Mouse (Mus musculus): Measurements from ENCODE around the gene Agr2.

Gene Agr2

GRCm38 (mm10) chr12:36027171-36027570 lies 34.5 kb downstream of the Agr2 start:
- DNase-seq = no peak

- peak; percentile 42 for DNase-seq
Observed at GRCm38 (mm10) chr12:36028968-36029645, 36.4 kb downstream of the Agr2 start.

GRCm38 (mm10) chr12:36029687-36030086 lies 37.0 kb downstream of the Agr2 start:
- no peak for DNase-seq

- DNase-seq = no peak
Observed at GRCm38 (mm10) chr12:36030660-36031363, 38.1 kb downstream of the Agr2 start.

GRCm38 (mm10) chr12:36032419-36032818 lies 39.7 kb downstream of the Agr2 start:
- DNase-seq = no peak

GRCm38 (mm10) chr12:36035501-36035900 lies 42.8 kb downstream of the Agr2 start:
- no peak for DNase-seq

GRCm38 (mm10) chr12:36036121-36036520 lies 43.4 kb downstream of the Agr2 start:
- no peak for DNase-seq

GRCm38 (mm10) chr12:36036776-36037175 lies 44.1 kb downstream of the Agr2 start:
- DNase-seq = no peak

GRCm38 (mm10) chr12:36039541-36040084 lies 46.9 kb downstream of the Agr2 start:
- no peak for DNase-seq

GRCm38 (mm10) chr12:36040571-36041280 lies 48.0 kb downstream of the Agr2 start:
- DNase-seq = no peak

GRCm38 (mm10) chr12:36041281-36041589 lies 48.5 kb downstream of the Agr2 start:
- no peak for DNase-seq

- DNase-seq = peak; percentile 51
Observed at GRCm38 (mm10) chr12:36041703-36042347, 49.1 kb downstream of the Agr2 start.

GRCm38 (mm10) chr12:36042348-36042778 lies 49.7 kb downstream of the Agr2 start, which contains the start of gene Tspan13:
Gene Tspan13 (minus strand): TSS chr12:36042500.
- peak; percentile 89 for DNase-seq

- no peak for DNase-seq
Observed at GRCm38 (mm10) chr12:36044691-36045090, 52.0 kb downstream of the Agr2 start.

- no peak for DNase-seq
Observed at GRCm38 (mm10) chr12:36046196-36046595, 53.5 kb downstream of the Agr2 start.

GRCm38 (mm10) chr12:36047593-36047992 lies 54.9 kb downstream of the Agr2 start:
- DNase-seq = no peak

GRCm38 (mm10) chr12:36050276-36050675 lies 57.6 kb downstream of the Agr2 start:
- no peak for DNase-seq

All from right cerebral cortex, postnatal 14 days (tissue).